11 mouse cellular contexts compared by ENCODE assay signal in the genomic region with DNA sequence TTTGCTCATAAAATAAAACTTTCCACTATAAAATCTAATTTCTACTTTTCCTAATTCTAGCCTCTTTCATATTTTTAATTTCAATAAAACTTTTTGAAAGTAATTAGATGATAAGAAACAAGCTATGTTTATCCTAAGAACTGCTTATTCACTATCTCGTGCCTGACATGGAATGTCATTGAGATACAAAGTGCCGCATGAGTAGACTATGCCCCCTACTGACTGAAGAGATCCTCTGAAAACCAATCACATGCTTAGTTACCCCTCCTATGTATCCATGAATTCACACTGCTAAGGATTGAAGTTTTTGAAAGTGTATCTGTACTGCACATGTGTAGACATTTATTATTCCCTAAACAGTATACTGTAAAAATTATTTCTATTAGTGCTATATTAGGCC. TPM values are rescaled to one million over a fixed set of nuclear protein-coding genes. Genes with fewer than 3 reads are reported as not detected.
A peak's percentile ranks its signal among the peaks of the same experiment; 100 is the strongest.
DNase-seq lines count a peak whose midpoint lies in the region; ATAC-seq and TF ChIP-seq lines count a peak whose summit lies in the region.
"Had no signal": no experiment of that assay in that cellular context is flagged by ENCODE, and none has a peak within 500 bp of the region (broad histone marks: within the 10 kb centered on the region; RNA-seq: fewer than 3 reads in every experiment).

No protein-coding gene starts in this region.

- no peak overlapping the region for H3K27ac ChIP-seq in kidney, adult 2 months (ENCODE audit: insufficient read depth, low read depth, low read length)
- H3K27ac ChIP-seq: hindbrain, embryonic 15.5 days had no signal

- ATAC-seq in inflammation-experienced regulatory T-cells, adult 6 months = peak; percentile 60

- H3K4me1 ChIP-seq in kidney, adult 2 months (ENCODE audit: control insufficient read depth, insufficient read depth, low read length) = peaks cover 9% of the 10 kb centered on the region; the same call in 1 of the 2 replicates
- H3K4me1 ChIP-seq: hindbrain, embryonic 15.5 days had no signal

- H3K36me3 ChIP-seq in kidney, adult 2 months (ENCODE audit: control insufficient read depth, insufficient read depth, low read length) = peaks cover 10% of the 10 kb centered on the region

- WGBS in kidney, adult 2 months = 23% methylated on average over 2 of the region's 2 CpGs

- intact Hi-C loops in left cerebral cortex, postnatal 10 days (cut with DNase I) = no loop called here

- peak; percentile 24 for DNase-seq in kidney, adult 2 months
- no peak for DNase-seq in kidney, adult 8-10 months
- peak; percentile 59 for DNase-seq in 416B (ENCODE audit: low read depth)
- peak; percentile 16 for DNase-seq in ES-CJ7 (ENCODE audit: low read depth, low spot score)
- no peak for DNase-seq in left cerebral cortex, postnatal 10 days (ENCODE audit: extremely low spot score in 1 of 2, low spot score in 2 of 2)
- no peak for DNase-seq in right cerebral cortex, postnatal 25 days
- DNase-seq: cerebellum, postnatal 14 days had no signal

- no peak for TF ChIP-seq POLR2A in kidney, adult 2 months (IDR thresholded peaks at IDR 0.05; ENCODE audit: low read depth, low read length)

- no peak for TF ChIP-seq CTCF in kidney, adult 2 months (conservative IDR thresholded peaks at IDR 0.05; ENCODE audit: insufficient read depth, insufficient read length, low read depth, low read length)

- H3K27me3 ChIP-seq in kidney, adult 2 months (replicated peaks; ENCODE audit: control insufficient read depth, insufficient read depth, low read length) = no peaks in the 10 kb centered on the region
- H3K27me3 ChIP-seq: hindbrain, embryonic 15.5 days had no signal

- no peak overlapping the region for H3K4me3 ChIP-seq in kidney, adult 2 months (ENCODE audit: insufficient read depth, low read depth, low read length)
- H3K4me3 ChIP-seq: hindbrain, embryonic 15.5 days had no signal

RNA-seq across cellular contexts. Expression of a gene that starts 36.0 kb away (rescaled TPM):
- 0.08 TPM in 1 of 2 replicates, not detected in the other for polyA plus RNA-seq in kidney, adult 2 months (2012; rRNA removed)
- not detected for polyA plus RNA-seq in inflammation-experienced regulatory T-cells, adult 6 months (2017; shearing (Covaris generic))
- total RNA-seq in left cerebral cortex, postnatal 10 days (2021) = not detected
- total RNA-seq: left cerebral cortex, adult 8-10 months had no signal
- polyA plus RNA-seq: midbrain, embryonic 11.5 days had no signal

Comparison
In these comparisons a context has a peak if more than half of its experiments do, and no peak if none do; other contexts are left out.
1. DNase-seq: peak in kidney, adult 2 months (single experiment), 416B (single experiment) and ES-CJ7 (single experiment); none in kidney, adult 8-10 months (0 of 2), left cerebral cortex, postnatal 10 days (0 of 2) and right cerebral cortex, postnatal 25 days (single experiment).